Mouse (Mus musculus): Measurements from ENCODE around the gene Gm29797. TPM values are rescaled to one million over a fixed set of nuclear protein-coding genes. Genes with fewer than 3 reads are reported as not detected.
A peak's percentile ranks its signal among the peaks of the same experiment; 100 is the strongest.

The Gm29797 gene
- polyA plus RNA-seq (2021), result 0.15 TPM

GRCm38 (mm10) chr2:181656734-181657133 is at the start of gene Gm29797:
TSS of gene Gm29797 (plus strand) at chr2:181657034.
- no peaks in the 10 kb centered on the region for H3K27me3 ChIP-seq
- ATAC-seq (no peak), DNase-seq (ENCODE audit: low read depth, low spot score) (no peak)
- CTCF ChIA-PET, result interaction anchor here (4.6 to 13.3 kb wide), 2 partner anchors 16 to 22 kb away, joined by 18 to 135 read pairs; partner anchors contain the start of gene Tcea2
- POLR2A ChIA-PET, result no interaction called here
- in situ Hi-C loops (cut with MboI; ENCODE audit: low pct_unique_long_range_greater_than_20kb), result no loop called here
- no peak for TF ChIP-seq CTCF (IDR thresholded peaks at IDR 0.05)

- ATAC-seq, result no peak
- ChIA-PET POLR2A (no interaction called here), CTCF (interaction anchor here (0.8 to 1.0 kb wide), 2 partner anchors 16 to 60 kb away, joined by 3 read pairs; no protein-coding TSS in a partner anchor)
- TF ChIP-seq CTCF (IDR thresholded peaks at IDR 0.05), result no peak
- no peak for DNase-seq (ENCODE audit: low read depth, low spot score)
- in situ Hi-C loops (cut with MboI; ENCODE audit: low pct_unique_long_range_greater_than_20kb), result no loop called here
- no peaks in the 10 kb centered on the region for H3K27me3 ChIP-seq
Measured at GRCm38 (mm10) chr2:181618761-181619495, 37.9 kb upstream of the Gm29797 start.

GRCm38 (mm10) chr2:181623401-181623800 is 33.4 kb upstream of the Gm29797 start:
- H3K27me3 ChIP-seq, result no peaks in the 10 kb centered on the region
- TF ChIP-seq CTCF (IDR thresholded peaks at IDR 0.05), result peak; percentile 63
- DNase-seq (ENCODE audit: low read depth, low spot score) (no peak), ATAC-seq (no peak)
- ChIA-PET CTCF (interaction anchor here (1.3 to 3.1 kb wide), 3 partner anchors 12 to 55 kb away, joined by 3 to 11 read pairs (median 4); no protein-coding TSS in a partner anchor), POLR2A (no interaction called here)
- in situ Hi-C loops (cut with MboI; ENCODE audit: low pct_unique_long_range_greater_than_20kb), result no loop called here

- no peaks in the 10 kb centered on the region for H3K27me3 ChIP-seq
- CTCF ChIA-PET, result interaction anchor here (1.1 kb wide), 1 partner anchor 12 kb away, joined by 3 read pairs; no protein-coding TSS in a partner anchor
- TF ChIP-seq CTCF (IDR thresholded peaks at IDR 0.05), result no peak
- DNase-seq (ENCODE audit: low read depth, low spot score) (no peak), ATAC-seq (no peak)
- in situ Hi-C loops (cut with MboI; ENCODE audit: low pct_unique_long_range_greater_than_20kb), result no loop called here
- POLR2A ChIA-PET, result no interaction called here
Measured at GRCm38 (mm10) chr2:181628471-181628870, 28.4 kb upstream of the Gm29797 start.

GRCm38 (mm10) chr2:181632624-181633023 is 24.2 kb upstream of the Gm29797 start:
- H3K27me3 ChIP-seq, result no peaks in the 10 kb centered on the region
- in situ Hi-C loops (cut with MboI; ENCODE audit: low pct_unique_long_range_greater_than_20kb), result no loop called here
- CTCF ChIA-PET, result interaction anchor here (0.7 to 2.2 kb wide), 3 partner anchors 11 to 46 kb away, joined by 3 to 15 read pairs (median 5); no protein-coding TSS in a partner anchor
- TF ChIP-seq CTCF (IDR thresholded peaks at IDR 0.05), result no peak
- ATAC-seq, result no peak
- POLR2A ChIA-PET, result no interaction called here
- no peak for DNase-seq (ENCODE audit: low read depth, low spot score)

- ChIA-PET POLR2A (no interaction called here), CTCF (interaction anchor here (1.1 to 4.0 kb wide), 7 partner anchors 8 to 45 kb away, joined by 3 to 18 read pairs (median 4); no protein-coding TSS in a partner anchor)
- TF ChIP-seq CTCF (IDR thresholded peaks at IDR 0.05), result no peak
- in situ Hi-C loops (cut with MboI; ENCODE audit: low pct_unique_long_range_greater_than_20kb), result no loop called here
- DNase-seq (ENCODE audit: low read depth, low spot score) (no peak), ATAC-seq (no peak)
- H3K27me3 ChIP-seq, result no peaks in the 10 kb centered on the region
Measured at GRCm38 (mm10) chr2:181635865-181636264, 21.0 kb upstream of the Gm29797 start.

- H3K27me3 ChIP-seq, result no peaks in the 10 kb centered on the region
- peak; percentile 89 for TF ChIP-seq CTCF (IDR thresholded peaks at IDR 0.05)
- ChIA-PET CTCF (interaction anchor here (0.8 to 8.2 kb wide), 10 partner anchors 9 to 34 kb away, joined by 3 to 83 read pairs (median 6); no protein-coding TSS in a partner anchor), POLR2A (no interaction called here)
- in situ Hi-C loops (cut with MboI; ENCODE audit: low pct_unique_long_range_greater_than_20kb), result loop anchor here (5.0 kb wide), 1 partner anchor 33 kb away; no protein-coding TSS in a partner anchor
- DNase-seq (ENCODE audit: low read depth, low spot score) (peak; percentile 9), ATAC-seq (no peak)
Measured at GRCm38 (mm10) chr2:181644361-181644760, 12.5 kb upstream of the Gm29797 start.

GRCm38 (mm10) chr2:181645666-181646065 is 11.2 kb upstream of the Gm29797 start:
- no peak for ATAC-seq
- no peak for DNase-seq (ENCODE audit: low read depth, low spot score)
- no peak for TF ChIP-seq CTCF (IDR thresholded peaks at IDR 0.05)
- in situ Hi-C loops (cut with MboI; ENCODE audit: low pct_unique_long_range_greater_than_20kb), result no loop called here
- ChIA-PET POLR2A (no interaction called here), CTCF (interaction anchor here (1.2 to 8.2 kb wide), 5 partner anchors 13 to 32 kb away, joined by 3 to 83 read pairs (median 11); no protein-coding TSS in a partner anchor)
- H3K27me3 ChIP-seq, result no peaks in the 10 kb centered on the region

GRCm38 (mm10) chr2:181646626-181647472 is 10.0 kb upstream of the Gm29797 start:
- ChIA-PET POLR2A (no interaction called here), CTCF (interaction anchor here (0.8 to 8.2 kb wide), 4 partner anchors 13 to 31 kb away, joined by 3 to 83 read pairs (median 7); no protein-coding TSS in a partner anchor)
- H3K27me3 ChIP-seq, result no peaks in the 10 kb centered on the region
- ATAC-seq (no peak), DNase-seq (ENCODE audit: low read depth, low spot score) (no peak)
- in situ Hi-C loops (cut with MboI; ENCODE audit: low pct_unique_long_range_greater_than_20kb), result no loop called here
- TF ChIP-seq CTCF (IDR thresholded peaks at IDR 0.05), result no peak

- no peak for DNase-seq (ENCODE audit: low read depth, low spot score)
- POLR2A ChIA-PET, result no interaction called here
- in situ Hi-C loops (cut with MboI; ENCODE audit: low pct_unique_long_range_greater_than_20kb), result no loop called here
- TF ChIP-seq CTCF (IDR thresholded peaks at IDR 0.05), result no peak
- no peak for ATAC-seq
- no peaks in the 10 kb centered on the region for H3K27me3 ChIP-seq
- CTCF ChIA-PET, result interaction anchor here (1.1 to 8.2 kb wide), 4 partner anchors 12 to 29 kb away, joined by 3 to 83 read pairs (median 3); no protein-coding TSS in a partner anchor
Measured at GRCm38 (mm10) chr2:181648926-181649325, 7.9 kb upstream of the Gm29797 start.
